Mouse (Mus musculus) ES-Bruce4 (cell line): Measurements from ENCODE around the gene Cnpy1.

Experiments
- CTCF ChIP-seq: IDR thresholded peaks from one replicate; pipeline ENCODE4 v1.8.1; 2011; ENCODE audit warnings: low read depth, low read length
- EP300 ChIP-seq: IDR thresholded peaks from 2 replicates; pipeline ENCODE4 v1.6.1; 2011; ENCODE audit warnings: low read depth, low read length; ENCODE audit not compliant: insufficient read depth
- POLR2A ChIP-seq: IDR thresholded peaks from one replicate; pipeline ENCODE4 v1.8.1; 2011; ENCODE audit warnings: low read length; ENCODE audit not compliant: insufficient read depth

DNA sequence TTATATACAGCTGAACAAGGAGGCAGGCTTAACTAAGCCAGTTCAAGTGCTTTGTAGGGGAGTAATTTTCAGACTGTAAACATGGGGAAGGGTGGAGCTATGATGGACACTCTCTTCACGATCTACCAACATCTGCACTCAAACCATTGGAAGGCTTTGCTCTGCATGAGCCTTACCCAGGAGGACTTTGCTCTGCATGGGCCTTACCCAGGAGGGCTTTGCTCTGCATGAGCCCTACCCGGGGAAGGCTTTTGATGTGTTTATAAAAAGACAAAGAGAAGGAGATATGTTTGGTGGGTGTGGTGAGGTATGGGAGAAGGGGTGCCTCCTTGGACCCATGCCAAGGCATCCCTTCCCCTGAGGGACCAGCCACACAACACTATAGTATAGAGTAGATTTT is 31.7 kb upstream of the Cnpy1 start:
- no peak for TF ChIP-seq POLR2A
- no peak for TF ChIP-seq CTCF
- no peak for TF ChIP-seq EP300
